Mouse (Mus musculus): Measurements from ENCODE around the gene Mctp1. TPM values are rescaled to one million over a fixed set of nuclear protein-coding genes. Genes with fewer than 3 reads are reported as not detected.

Gene Mctp1
- polyA plus RNA-seq, 1 experiment from 2014 or later = 0.44 TPM

DNA sequence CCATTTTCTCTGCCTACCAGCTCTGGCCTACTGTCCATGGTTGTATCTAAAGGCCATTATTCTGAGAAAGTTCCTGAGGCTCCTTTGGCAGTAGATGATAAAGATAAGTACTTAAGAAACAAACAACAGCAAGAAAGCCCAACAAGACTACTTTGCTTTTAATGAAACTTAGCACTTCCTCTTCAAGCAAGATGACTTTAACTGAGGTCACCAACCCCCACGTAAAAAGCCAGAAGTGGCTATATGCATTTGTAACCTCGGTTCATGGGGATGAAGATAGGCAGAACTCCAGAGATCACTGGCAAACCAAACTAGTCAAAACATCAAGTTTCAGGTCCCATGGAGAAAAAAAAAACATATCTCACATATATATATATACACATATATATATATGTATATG is 305.0 kb downstream of the Mctp1 start:
- H3K4me2 ChIP-seq (ENCODE audit: low read depth) = no peak overlapping the region
- H3K9ac ChIP-seq (ENCODE audit: low read length) = no peak overlapping the region
- DNase-seq (ENCODE audit: low spot score) = no peak
- ATAC-seq (ENCODE audit: insufficient read depth, low FRiP score, low TSS enrichment) = no peak
- H3K36me3 ChIP-seq (ENCODE audit: control insufficient read depth, insufficient read depth, low read length) = no peaks in the 10 kb centered on the region
- H3K27ac ChIP-seq (ENCODE audit: low read depth, low read length) = no peak overlapping the region
- 87% methylated on average over 2 of the region's 2 CpGs for WGBS
- no peaks in the 10 kb centered on the region for H3K4me1 ChIP-seq (ENCODE audit: control insufficient read depth, insufficient read depth, low read length)
- no peak overlapping the region for H3K4me3 ChIP-seq (ENCODE audit: low read depth, low read length)
- H3K9me3 ChIP-seq (ENCODE audit: control insufficient read depth, low read length) = no peaks in the 10 kb centered on the region
- no peaks in the 10 kb centered on the region for H3K27me3 ChIP-seq (ENCODE audit: control insufficient read depth, insufficient read depth, low read length)

DNA sequence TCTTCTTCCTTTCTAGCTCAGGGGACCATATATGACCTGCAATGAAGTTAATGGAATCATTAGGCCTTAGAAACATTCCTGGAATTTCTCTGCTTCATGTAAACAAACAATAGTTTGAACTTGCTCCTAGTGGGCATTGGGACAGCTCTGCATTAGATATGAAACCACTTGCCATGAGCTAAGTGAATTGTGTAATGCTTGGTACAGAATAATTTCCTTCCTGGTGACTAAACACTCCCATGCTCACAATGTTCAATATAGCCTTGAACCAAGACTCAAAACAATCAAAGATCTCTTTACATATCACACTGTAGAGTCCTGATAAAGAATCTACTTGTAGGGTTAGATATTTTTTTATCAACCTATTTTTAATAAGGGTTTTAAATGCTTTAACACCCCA is 305.8 kb downstream of the Mctp1 start:
- ATAC-seq (ENCODE audit: insufficient read depth, low FRiP score, low TSS enrichment) (no peak), DNase-seq (ENCODE audit: low spot score) (no peak)
- Histone ChIP-seq H3K4me3 (ENCODE audit: low read depth, low read length) (no peak overlapping the region), H3K4me1 (ENCODE audit: control insufficient read depth, insufficient read depth, low read length) (no peaks in the 10 kb centered on the region), H3K4me2 (ENCODE audit: low read depth) (no peak overlapping the region), H3K36me3 (ENCODE audit: control insufficient read depth, insufficient read depth, low read length) (no peaks in the 10 kb centered on the region), H3K9ac (ENCODE audit: low read length) (no peak overlapping the region), H3K27me3 (ENCODE audit: control insufficient read depth, insufficient read depth, low read length) (no peaks in the 10 kb centered on the region), H3K27ac (ENCODE audit: low read depth, low read length) (no peak overlapping the region), H3K9me3 (ENCODE audit: control insufficient read depth, low read length) (no peaks in the 10 kb centered on the region)

- Histone ChIP-seq H3K4me3 (ENCODE audit: low read depth, low read length) (no peak overlapping the region), H3K27ac (ENCODE audit: low read depth, low read length) (no peak overlapping the region), H3K36me3 (ENCODE audit: control insufficient read depth, insufficient read depth, low read length) (no peaks in the 10 kb centered on the region), H3K4me2 (ENCODE audit: low read depth) (no peak overlapping the region), H3K4me1 (ENCODE audit: control insufficient read depth, insufficient read depth, low read length) (no peaks in the 10 kb centered on the region), H3K9me3 (ENCODE audit: control insufficient read depth, low read length) (no peaks in the 10 kb centered on the region), H3K9ac (ENCODE audit: low read length) (no peak overlapping the region), H3K27me3 (ENCODE audit: control insufficient read depth, insufficient read depth, low read length) (no peaks in the 10 kb centered on the region)
- 85% methylated on average over 1 of the region's 1 CpGs for WGBS
- ATAC-seq (ENCODE audit: insufficient read depth, low FRiP score, low TSS enrichment) (no peak), DNase-seq (ENCODE audit: low spot score) (no peak)
Observed at GRCm38 (mm10) chr13:76690697-76691096, 306.4 kb downstream of the Mctp1 start.

GRCm38 (mm10) chr13:76734013-76734412 is 349.7 kb downstream of the Mctp1 start:
- Histone ChIP-seq H3K27me3 (ENCODE audit: control insufficient read depth, insufficient read depth, low read length) (no peaks in the 10 kb centered on the region), H3K4me3 (ENCODE audit: low read depth, low read length) (no peak overlapping the region)
- ATAC-seq (ENCODE audit: insufficient read depth, low FRiP score, low TSS enrichment) = no peak

GRCm38 (mm10) chr13:76750663-76751429 is 366.5 kb downstream of the Mctp1 start:
- DNase-seq (ENCODE audit: low spot score) (no peak), ATAC-seq (ENCODE audit: insufficient read depth, low FRiP score, low TSS enrichment) (no peak)
- Histone ChIP-seq H3K4me3 (ENCODE audit: low read depth, low read length) (no peak overlapping the region), H3K9me3 (ENCODE audit: control insufficient read depth, low read length) (no peaks in the 10 kb centered on the region), H3K4me2 (ENCODE audit: low read depth) (no peak overlapping the region), H3K36me3 (ENCODE audit: control insufficient read depth, insufficient read depth, low read length) (no peaks in the 10 kb centered on the region), H3K9ac (ENCODE audit: low read length) (no peak overlapping the region), H3K27me3 (ENCODE audit: control insufficient read depth, insufficient read depth, low read length) (no peaks in the 10 kb centered on the region), H3K27ac (ENCODE audit: low read depth, low read length) (no peak overlapping the region), H3K4me1 (ENCODE audit: control insufficient read depth, insufficient read depth, low read length) (no peaks in the 10 kb centered on the region)
- 88% methylated on average over 4 of the region's 4 CpGs for WGBS

More at GRCm38 (mm10) chr13:76734013-76734412, 349.7 kb downstream of the Mctp1 start:
- no peak overlapping the region for H3K9ac ChIP-seq (ENCODE audit: low read length)
- no peaks in the 10 kb centered on the region for H3K9me3 ChIP-seq (ENCODE audit: control insufficient read depth, low read length)
- no peak overlapping the region for H3K4me2 ChIP-seq (ENCODE audit: low read depth)
- no peaks in the 10 kb centered on the region for H3K4me1 ChIP-seq (ENCODE audit: control insufficient read depth, insufficient read depth, low read length)
- no peak overlapping the region for H3K27ac ChIP-seq (ENCODE audit: low read depth, low read length)
- DNase-seq (ENCODE audit: low spot score) = no peak
- no peaks in the 10 kb centered on the region for H3K36me3 ChIP-seq (ENCODE audit: control insufficient read depth, insufficient read depth, low read length)

DNA sequence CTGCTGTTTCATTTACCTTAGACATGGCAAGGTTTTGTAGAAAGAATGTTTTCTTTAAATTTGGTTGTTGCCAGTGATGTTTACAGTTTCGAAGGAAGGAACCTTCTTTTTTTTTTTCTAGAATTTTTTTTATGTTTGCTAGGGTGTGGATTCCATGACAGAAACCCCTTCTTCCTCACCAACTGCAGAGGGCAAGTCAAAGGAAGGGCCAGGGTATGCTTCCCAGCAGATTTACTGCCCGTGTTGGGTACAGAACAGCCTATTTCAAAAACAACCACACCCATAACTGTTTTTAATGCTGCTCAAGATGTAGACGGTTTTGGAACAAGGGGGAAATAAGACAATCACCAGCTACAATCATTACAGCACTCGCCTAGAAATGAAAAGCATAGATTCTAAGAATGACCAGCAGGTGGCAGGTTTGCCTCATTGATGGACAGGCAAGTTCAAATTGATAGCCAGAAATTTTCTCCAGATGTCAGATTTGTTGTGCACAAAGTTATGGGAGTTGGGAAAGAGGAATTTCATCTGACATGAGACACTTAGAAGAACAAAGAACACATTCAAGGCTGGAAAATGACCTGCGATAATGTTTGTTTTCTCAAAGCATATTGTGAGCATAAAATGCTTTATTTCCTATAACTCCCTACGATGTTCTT is 375.6 kb downstream of the Mctp1 start:
- 26% methylated on average over 6 of the region's 6 CpGs for WGBS
- Histone ChIP-seq H3K27ac (ENCODE audit: low read depth, low read length) (no peak overlapping the region), H3K9me3 (ENCODE audit: control insufficient read depth, low read length) (no peaks in the 10 kb centered on the region), H3K4me1 (ENCODE audit: control insufficient read depth, insufficient read depth, low read length) (no peaks in the 10 kb centered on the region), H3K4me2 (ENCODE audit: low read depth) (no peak overlapping the region), H3K36me3 (ENCODE audit: control insufficient read depth, insufficient read depth, low read length) (no peaks in the 10 kb centered on the region), H3K4me3 (ENCODE audit: low read depth, low read length) (no peak overlapping the region), H3K27me3 (ENCODE audit: control insufficient read depth, insufficient read depth, low read length) (no peaks in the 10 kb centered on the region), H3K9ac (ENCODE audit: low read length) (no peak overlapping the region)
- ATAC-seq (ENCODE audit: insufficient read depth, low FRiP score, low TSS enrichment) (peak; percentile 27; the same call in 1 of the 2 replicates), DNase-seq (ENCODE audit: low spot score) (peak; percentile 58)

- no peak overlapping the region for H3K4me2 ChIP-seq (ENCODE audit: low read depth)
- H3K27me3 ChIP-seq (ENCODE audit: control insufficient read depth, insufficient read depth, low read length) = no peaks in the 10 kb centered on the region
- H3K4me1 ChIP-seq (ENCODE audit: control insufficient read depth, insufficient read depth, low read length) = no peaks in the 10 kb centered on the region
- H3K9me3 ChIP-seq (ENCODE audit: control insufficient read depth, low read length) = no peaks in the 10 kb centered on the region
- no peak for ATAC-seq (ENCODE audit: insufficient read depth, low FRiP score, low TSS enrichment)
- no peak overlapping the region for H3K9ac ChIP-seq (ENCODE audit: low read length)
- 79% methylated on average over 1 of the region's 1 CpGs for WGBS
- no peak overlapping the region for H3K4me3 ChIP-seq (ENCODE audit: low read depth, low read length)
- no peaks in the 10 kb centered on the region for H3K36me3 ChIP-seq (ENCODE audit: control insufficient read depth, insufficient read depth, low read length)
- no peak overlapping the region for H3K27ac ChIP-seq (ENCODE audit: low read depth, low read length)
- no peak for DNase-seq (ENCODE audit: low spot score)
Observed at GRCm38 (mm10) chr13:76799662-76800061, 415.3 kb downstream of the Mctp1 start.

- DNase-seq (ENCODE audit: low spot score) = no peak
- Histone ChIP-seq H3K4me3 (ENCODE audit: low read depth, low read length) (no peak overlapping the region), H3K4me1 (ENCODE audit: control insufficient read depth, insufficient read depth, low read length) (no peaks in the 10 kb centered on the region), H3K4me2 (ENCODE audit: low read depth) (no peak overlapping the region), H3K36me3 (ENCODE audit: control insufficient read depth, insufficient read depth, low read length) (no peaks in the 10 kb centered on the region), H3K27me3 (ENCODE audit: control insufficient read depth, insufficient read depth, low read length) (no peaks in the 10 kb centered on the region), H3K9me3 (ENCODE audit: control insufficient read depth, low read length) (no peaks in the 10 kb centered on the region), H3K9ac (ENCODE audit: low read length) (no peak overlapping the region), H3K27ac (ENCODE audit: low read depth, low read length) (no peak overlapping the region)
- no peak for ATAC-seq (ENCODE audit: insufficient read depth, low FRiP score, low TSS enrichment)
- 71% methylated on average over 6 of the region's 6 CpGs for WGBS
Observed at GRCm38 (mm10) chr13:76801126-76801632, 416.8 kb downstream of the Mctp1 start.
